Mouse (Mus musculus) ovary, postnatal 10 days (tissue): ENCODE data around the gene Btbd18.
"Not testable (repeated sequence)": the region's sequence is repeated elsewhere in the genome, so short reads cannot be mapped to it uniquely, and the experiment has no call there.

Experiments
- DNase-seq: peaks from one replicate; pipeline ENCODE4 v3.0.0; 2022; ENCODE audit warnings: low spot score

Gene Btbd18

DNA sequence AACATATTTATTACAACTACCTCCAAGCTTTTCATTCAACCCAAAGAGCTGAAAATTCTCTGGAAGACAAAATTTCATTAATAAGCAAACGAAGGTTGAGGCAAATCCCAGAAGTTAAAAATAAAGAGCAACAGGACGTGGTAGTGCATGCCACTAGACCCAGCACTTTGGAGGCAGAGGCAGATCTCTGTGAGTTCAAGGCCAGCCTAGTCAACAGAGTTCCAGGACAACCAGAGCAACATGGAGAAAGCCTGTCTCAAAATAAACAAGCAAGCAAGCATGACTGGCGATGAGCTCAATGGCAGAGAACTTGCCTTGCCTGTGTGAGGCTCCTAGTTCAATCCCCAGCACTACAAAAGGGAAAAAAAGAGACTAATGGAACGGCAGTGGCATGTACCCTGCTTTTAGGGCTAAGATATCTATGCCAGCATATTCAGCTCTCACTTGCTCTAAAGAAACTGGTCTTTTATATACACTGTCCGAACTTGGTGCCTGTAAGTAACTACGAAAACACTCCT, 11.8 kb upstream of the Btbd18 start:
- DNase-seq, result no peak

DNA sequence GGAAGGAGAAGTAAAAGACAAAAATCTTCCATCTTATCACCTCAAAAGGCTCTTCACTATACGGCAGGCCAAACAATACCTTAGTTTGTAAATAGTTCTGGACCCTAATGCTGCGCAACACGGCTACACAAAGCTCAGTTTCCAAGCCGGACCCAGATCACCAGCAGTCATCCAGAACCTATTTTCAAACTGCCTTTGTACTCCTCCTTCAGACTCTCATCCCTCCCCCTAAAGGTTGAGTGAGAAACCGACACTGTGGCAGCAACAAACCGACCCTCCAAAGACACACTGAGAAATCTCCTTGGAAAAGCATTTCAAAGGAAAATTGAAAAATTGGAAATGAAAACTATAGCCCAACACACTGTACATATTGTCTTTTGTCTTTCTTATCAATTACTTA, 10.5 kb upstream of the Btbd18 start:
- no peak for DNase-seq

DNA sequence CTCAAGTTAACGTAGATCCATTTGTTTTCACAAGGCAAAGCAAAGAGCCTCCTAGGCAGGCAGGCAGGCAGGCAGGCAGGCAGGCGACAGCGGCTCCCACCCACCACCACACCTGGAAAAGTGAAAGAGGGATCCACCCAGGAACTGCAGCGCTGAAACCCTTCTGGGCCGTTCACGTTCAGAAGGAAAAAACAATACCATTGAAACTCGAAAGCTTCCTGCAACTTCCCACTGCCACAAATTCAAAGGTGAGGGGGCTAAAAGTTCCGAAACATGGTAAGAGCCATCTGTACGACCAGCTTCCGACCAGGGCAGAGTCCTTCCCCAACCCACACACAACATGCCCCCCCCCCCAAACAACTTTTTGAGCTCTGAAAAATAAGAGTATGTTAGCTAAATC, 9.2 kb upstream of the Btbd18 start:
- no peak for DNase-seq

DNA sequence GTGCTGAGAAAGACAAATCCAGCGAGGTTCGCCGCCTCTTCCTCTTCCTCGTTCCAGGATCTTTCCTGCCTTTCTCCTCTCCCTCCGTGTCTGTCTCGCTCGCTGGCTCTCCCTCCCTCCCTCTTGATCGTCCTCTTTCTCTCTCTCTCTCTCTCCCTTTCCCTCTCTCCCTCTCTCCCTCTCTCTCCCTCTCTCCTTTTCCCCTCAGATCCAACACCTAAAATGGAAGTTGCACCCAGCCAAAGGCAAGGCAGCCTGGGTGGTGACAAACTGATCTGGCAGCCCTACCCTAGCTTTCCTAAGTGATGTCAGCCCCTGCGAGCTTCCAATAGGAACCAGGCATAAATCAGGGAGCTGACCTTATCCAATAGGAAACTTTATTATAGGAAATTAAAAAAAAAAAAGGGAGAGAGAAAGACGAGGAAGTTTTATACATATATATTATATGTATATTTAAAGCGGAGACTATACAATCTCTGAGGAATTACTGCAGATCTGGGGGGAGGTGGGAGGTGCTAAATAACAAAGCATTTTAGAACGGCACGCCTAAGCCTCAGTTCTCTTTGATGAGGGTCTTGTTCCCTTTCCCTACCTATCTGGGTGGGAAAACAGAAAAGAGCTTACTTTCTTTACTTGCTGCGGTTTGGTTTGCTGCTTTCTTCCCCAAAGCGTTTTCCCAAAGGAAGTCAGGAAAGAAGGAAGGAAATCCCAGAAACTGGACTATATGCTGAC, 8.2 kb upstream of the Btbd18 start, which contains the start of gene Ctnnd1:
Gene Ctnnd1 (minus strand): TSS at position 302 of the 732 bp plus-strand sequence.
- DNase-seq, result peak; percentile 60

DNA sequence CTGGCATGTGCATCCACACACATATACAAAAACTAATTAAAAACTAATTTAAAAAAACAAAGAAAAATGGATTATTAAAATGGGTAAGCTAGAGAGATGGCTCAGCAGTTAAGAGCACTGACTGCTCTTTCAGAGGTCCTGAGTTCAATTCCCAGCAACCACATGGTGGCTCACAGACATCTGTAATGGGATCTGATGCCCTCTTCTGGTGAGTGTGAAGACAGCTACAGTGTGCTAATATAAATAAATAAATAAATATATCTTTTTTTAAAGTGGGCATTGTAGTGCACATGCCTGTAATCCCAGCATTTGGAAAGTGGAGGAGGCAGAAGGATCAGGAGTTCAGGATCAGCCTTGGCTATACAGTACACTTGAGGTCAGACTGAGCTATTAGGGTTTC, 5.5 kb upstream of the Btbd18 start:
- no peak for DNase-seq

DNA sequence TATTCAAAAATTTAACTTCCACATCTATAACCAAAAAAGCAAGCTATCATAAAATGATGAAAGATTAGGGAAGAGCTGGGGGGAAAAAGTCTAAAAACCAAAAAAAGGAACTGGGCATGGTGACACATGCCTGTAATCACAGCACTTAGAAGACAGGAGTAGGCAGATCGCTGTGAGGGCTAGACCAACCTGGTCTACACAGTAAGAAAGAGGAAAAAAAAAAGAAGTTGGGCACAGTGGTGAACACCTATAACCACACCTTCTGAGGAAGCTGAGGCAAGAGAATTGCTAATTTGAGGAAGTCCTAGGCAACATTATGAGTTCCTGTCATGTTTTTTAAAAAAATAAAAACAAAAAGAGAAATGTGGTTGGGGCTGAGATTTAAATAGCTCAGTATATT, 3.0 kb upstream of the Btbd18 start:
- DNase-seq, result no peak

GRCm38 (mm10) chr2:84660253-84660652, 1.4 kb downstream of the Btbd18 start:
- no peak for DNase-seq

DNA sequence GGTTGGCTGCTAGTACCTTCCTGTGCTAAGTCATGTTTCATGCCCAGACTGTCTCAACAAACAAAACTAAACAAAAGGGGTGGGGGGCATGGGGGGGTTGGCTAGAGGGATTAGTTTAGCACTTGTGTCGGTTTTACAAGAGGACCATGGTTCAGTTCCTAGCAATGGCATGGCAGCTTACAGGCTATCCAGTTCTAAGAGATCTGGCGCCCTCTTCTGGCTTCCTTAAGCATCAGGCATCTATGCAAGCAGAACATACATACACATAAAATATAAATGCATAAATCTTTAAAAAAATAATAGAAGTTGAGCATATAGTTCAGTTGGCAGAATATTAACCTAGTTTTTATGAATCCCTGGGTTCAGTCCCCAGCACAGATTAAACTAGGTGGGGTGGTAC, 4.0 kb downstream of the Btbd18 start:
- no peak for DNase-seq

- DNase-seq, result no peak
Measured at GRCm38 (mm10) chr2:84666081-84666480, 7.2 kb downstream of the Btbd18 start.

DNA sequence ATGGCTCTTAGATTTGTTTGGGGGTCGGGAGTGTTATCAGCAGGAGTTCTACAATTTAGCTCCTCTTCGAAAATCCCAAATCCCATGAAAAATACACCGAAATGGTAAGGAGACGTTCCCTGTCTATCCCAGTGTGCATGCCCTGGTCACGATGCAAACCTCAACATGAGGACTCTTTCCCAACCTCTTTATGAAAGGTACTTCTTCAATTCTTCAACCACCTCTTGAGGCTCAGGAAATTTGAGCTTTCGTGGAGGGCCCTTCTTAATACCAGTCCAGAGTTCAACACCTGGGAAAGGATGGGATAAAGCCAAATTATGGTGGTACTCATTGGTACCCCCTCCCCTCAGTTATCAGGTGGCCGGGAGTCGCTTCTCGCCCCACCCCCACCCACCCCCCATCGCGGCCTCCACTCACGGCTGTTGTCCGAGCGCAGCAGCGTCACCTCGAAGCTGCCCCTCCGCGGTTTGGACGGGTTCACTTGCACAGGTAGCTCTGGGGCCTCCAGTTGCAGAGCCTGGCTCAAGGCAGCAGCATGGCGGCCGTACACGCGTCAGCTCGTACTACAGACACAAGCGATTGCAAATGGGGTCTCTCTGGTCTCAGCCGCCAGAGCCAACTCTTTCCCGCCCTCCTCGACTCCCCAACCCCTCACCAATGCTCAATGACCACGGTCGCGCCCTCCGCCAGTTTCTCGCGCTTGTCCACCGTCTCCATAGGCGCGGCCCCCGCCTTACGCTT, 11.1 kb downstream of the Btbd18 start:
- peak; percentile 19 for DNase-seq

DNA sequence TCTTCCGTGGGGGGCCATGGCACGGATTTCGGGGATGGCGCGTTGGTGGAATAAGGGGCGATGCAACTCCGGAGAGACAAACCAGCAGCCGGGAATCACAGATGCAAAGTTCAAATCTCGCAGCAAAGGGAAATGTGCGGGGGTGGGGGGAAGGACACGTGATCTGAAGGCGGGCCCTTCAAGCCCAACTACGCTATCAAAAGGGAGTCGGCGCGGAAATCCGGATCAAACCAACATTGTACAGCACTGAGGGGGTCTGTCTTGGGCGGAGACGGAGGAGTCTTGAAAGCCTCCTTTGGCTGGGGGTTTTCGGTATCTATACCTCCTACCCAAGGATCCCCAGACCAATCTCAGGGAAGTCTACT, 11.7 kb downstream of the Btbd18 start, which contains the start of gene Selenoh:
Gene Selenoh (minus strand): TSS at position 202 of the 365 bp plus-strand sequence.
- DNase-seq, result peak; percentile 69

DNA sequence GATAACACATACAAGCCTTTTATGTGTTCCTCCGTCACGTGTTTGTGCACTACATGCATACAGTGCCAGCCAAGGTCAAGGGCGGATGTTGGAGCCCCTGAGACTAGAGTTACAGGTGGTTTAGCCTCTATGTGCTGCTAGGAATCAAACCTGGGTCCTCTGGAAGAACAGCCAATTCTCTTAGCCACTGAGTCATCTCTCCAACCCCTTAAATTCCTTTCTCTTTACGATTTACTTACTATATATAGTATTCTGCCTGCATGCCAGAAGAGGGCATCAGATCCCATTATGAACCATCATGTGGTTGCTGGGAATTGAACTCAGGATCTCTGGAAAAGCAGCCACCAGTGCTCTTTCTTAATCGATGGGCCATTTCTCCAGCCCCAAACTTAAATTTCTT, 12.7 kb downstream of the Btbd18 start:
- not testable (repeated sequence) for DNase-seq

DNA sequence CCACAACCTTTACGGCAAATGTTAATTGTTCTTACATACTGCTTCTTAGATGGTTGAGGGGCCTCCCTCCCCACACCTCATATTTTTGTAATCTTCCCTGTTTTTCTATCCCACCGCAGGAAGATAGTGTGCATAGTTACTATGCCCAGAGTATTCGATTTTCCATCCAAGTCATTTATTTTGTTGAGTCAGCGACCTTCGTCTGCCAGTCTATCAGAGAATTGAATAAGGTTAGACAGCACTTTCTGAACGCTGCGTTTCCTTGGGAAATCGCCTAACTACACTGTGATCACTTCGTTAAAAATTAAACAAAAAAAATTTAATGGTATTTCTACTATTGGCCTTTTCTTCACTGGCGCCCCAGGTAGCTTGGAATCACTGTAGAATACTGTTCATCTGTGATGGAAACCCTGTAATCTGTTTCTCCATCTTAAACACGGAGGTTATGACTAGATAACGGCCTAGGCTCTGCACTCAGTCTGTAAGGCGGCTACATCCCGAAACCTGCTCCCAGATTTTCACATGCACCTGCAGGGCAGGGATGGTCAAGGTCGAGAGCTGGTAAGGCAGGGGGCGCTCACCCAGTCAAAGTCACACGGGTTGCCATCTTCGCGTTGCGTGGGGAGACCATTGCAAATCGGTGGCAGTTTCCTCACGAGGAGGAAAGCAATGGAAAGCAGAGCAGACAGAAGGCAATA, 18.5 kb downstream of the Btbd18 start:
- DNase-seq, result peak; percentile 23

DNA sequence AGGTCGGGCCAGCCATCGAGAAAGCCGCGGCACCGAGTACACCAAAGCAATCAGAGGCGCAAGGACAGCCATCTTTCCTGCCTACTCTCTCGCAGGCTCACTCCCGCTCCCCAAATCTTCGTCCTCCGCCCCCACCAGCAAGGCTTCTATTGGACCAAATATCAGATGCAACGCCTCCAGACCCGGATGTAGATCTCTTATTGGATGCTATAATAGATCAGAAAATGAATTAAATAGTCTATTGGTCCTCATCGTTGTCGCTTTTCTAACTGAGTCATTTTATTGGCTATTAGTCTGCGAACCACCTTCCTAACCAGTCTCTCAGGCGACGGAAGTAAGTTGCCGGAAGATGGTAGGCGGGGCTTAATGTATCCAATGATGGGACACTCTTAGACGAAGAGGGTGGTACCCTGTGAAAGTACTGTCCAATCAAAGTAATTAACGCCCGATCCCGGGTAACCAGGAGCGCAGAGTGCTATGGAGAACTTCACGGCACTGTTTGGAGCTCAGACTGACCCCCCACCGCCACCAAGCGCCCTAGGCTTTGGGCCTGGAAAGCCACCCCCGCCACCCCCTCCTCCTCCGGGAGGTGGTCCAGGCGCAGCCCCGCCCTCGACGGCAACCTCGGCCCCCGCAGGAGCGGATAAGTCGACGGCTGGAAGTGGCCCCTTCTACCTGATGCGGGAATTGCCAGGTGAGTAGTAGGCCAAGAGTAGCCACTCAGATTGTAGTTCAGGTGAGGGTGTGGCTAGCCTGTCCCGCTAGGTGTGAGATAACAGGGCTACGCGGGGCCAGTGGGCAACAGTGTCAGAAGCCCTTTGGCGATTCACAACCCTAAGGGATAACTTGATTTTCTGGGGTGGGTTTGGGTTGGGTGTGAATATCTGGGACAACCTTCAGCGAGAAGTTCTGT, 19.3 kb downstream of the Btbd18 start, which contains the start of the genes Gm28635 and Med19:
Gene Gm28635 (minus strand): TSS at position 74 of the 913 bp plus-strand sequence.
Gene Med19 (plus strand): TSS at position 435 of the 913 bp plus-strand sequence.
- DNase-seq, result peak; percentile 61

GRCm38 (mm10) chr2:84679016-84679415, 20.1 kb downstream of the Btbd18 start, which contains the start of gene Tmx2:
TSS of gene Tmx2 (minus strand) at chr2:84679140.
- DNase-seq, result no peak

DNA sequence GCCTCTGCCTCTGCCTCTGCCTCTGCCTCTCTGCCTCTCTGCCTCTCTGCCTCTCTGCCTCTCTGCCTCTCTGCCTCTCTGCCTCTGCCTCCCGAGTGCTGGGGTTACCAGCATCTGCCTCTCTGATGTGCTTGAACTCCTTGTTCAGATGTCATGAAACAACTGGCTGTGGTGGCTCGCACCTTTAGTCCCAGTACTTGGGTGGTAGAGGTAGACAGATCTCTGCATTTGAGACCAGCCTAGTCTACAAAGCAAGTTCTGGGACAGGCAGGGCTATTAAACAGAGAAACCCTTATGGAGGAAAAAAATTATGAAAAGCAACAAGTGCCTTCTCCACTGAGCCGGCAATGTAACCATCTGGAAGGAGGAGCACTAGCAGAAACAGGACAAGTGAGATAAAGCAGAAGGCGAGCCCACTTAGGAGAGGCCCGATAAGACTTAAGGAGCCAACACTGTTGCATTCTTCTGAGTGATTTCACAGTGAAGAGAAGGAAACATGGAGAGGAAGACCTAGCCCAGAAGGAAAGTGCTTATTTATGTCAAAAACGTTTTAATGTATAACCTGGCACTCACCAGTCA, 23.8 kb downstream of the Btbd18 start:
- no peak for DNase-seq

DNA sequence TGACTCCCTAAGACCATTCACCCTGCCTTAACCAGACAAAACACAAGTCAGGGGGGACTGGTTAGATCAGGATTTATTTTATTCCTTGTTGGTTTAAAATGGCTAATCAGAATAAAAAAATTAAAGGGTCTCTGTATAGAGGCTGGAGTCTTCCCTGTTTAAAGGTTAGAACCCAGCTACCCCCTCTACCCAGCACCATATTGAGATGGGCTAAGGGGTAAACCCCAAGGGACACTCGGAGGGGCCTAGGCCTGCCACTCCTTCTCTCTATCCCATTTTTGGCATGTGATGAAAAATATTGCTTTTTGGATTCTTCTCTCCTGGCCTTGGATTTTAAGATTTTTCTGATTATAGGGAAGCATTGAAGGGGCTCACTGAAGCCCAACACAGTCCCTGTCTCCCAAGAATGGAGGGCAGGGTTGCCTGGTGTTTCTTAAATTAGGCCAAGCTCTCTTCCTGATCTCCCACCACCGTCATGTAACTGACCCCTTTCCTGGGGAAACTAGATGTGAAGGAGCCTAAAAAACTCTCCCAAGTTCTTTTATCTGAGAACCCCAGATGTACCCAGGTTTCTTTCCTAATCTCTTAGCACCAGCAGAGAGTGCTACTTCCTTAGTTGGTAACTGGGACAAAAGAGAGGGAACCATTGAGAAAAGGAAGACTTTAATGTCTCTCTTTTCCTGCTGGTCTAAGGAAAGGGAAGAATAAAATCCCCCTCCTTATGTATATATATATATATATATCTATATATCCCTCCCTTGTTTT, 29.4 kb downstream of the Btbd18 start:
- DNase-seq, result no peak

- no peak for DNase-seq
Measured at GRCm38 (mm10) chr2:84690050-84690449, 31.2 kb downstream of the Btbd18 start.

DNA sequence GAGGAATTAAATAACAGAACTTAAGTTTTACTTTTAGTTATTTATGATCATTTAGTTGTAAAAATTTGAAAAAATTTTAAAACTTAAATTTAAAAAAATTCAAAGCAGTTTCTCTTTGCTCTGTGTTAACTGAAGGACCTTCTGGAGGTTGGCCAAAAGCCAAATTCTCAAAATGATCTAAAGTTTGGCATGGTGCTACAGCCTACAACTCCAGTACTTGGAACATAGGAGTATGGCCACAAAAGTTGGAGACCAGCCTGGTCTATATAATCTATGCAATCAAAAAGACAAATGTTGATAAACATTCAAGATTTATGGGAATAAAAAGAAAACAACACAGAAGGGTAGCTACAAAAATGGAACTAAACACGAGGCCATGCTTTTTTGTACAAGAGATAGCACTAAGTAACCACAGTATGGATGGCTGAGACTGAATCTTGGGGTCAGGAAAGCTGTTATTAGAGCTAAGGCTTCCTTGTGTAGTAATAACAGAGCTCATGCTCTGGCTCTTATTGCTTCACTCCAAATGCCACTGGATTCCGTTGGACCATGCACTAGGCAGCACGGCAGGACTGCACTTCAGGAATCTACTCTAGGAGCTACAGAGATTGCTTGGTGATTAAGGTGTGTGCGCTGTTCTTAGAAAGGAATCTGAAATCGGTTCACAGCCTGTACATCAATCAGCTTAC, 36.3 kb downstream of the Btbd18 start:
- no peak for DNase-seq

DNA sequence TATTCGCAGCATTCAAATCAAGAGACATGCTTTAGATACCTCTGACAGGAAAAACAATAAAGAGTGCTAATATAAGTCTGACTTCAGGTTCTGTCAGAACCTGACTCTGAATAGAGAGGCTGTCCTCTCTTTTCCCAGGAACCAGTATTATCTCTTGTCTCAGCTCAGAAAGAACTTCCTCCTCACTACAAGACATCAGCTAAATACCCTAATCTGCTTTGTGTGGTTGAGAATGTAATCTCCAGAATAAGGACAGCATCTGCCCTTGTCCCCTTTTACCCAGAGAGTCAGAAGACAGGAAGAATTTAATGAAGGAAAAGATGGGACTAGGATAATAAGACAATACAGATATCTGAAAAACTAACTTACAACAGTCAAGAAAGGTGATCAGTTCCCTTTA, 44.6 kb downstream of the Btbd18 start:
- DNase-seq, result no peak
